Mouse (Mus musculus): Measurements from ENCODE around the gene Bloc1s6. TPM values are rescaled to one million over a fixed set of nuclear protein-coding genes. Genes with fewer than 3 reads are reported as not detected.

Bloc1s6 gene
- total RNA-seq, 2 experiments from 2014 or later, result 18.8 to 18.9 TPM

GRCm38 (mm10) chr2:122764526-122764925 lies 26.2 kb downstream of the Bloc1s6 start:
- peak; percentile 30; the same call in 1 of the 2 replicates for ATAC-seq (replicated peaks; ENCODE audit: poor library complexity)

DNA sequence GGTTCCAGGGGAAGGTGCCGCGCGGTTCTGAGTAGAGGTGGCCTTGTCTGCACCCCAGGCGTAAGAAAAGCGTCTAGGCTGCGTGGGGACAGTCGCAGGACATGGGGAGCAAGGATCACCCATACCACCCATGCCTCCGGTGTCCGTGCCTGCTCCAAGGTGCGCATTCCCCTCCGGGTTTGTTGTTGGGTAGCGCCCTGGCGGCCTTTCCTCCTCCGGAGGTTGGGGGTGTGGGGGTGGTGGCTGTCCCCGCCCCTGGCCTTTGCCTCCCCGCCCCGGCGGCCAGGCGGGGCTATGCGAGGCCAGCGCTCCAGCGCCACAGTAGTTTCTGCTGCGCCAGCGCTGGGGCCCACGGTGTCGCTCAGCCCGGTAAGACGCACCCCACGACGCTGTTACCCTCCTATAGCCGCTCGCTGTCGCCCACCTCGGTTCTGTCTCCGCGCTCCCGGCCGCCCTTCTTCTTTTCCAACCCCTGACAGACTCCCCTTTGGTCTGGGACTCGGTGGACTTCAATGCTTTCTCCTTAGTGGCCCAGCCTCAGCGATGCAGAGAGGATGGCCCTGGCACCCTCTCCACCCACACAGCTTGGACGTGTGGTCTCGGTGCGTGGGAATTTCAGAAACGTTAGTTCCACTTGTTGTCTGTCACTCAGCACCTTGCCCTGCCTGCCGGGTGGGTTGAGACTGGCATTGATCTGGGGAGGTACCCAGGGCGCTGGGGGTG lies 26.9 kb downstream of the Bloc1s6 start, which contains the start of gene Sqor:
Gene Sqor (plus strand): TSS at position 167 of the 723 bp plus-strand sequence.
- peak; percentile 89 for ATAC-seq (replicated peaks; ENCODE audit: poor library complexity)

GRCm38 (mm10) chr2:122765794-122766145 lies 27.5 kb downstream of the Bloc1s6 start:
- no peak for ATAC-seq (replicated peaks; ENCODE audit: poor library complexity)

GRCm38 (mm10) chr2:122771002-122771401 lies 32.7 kb downstream of the Bloc1s6 start:
- ATAC-seq (replicated peaks; ENCODE audit: poor library complexity), result peak; percentile 98

DNA sequence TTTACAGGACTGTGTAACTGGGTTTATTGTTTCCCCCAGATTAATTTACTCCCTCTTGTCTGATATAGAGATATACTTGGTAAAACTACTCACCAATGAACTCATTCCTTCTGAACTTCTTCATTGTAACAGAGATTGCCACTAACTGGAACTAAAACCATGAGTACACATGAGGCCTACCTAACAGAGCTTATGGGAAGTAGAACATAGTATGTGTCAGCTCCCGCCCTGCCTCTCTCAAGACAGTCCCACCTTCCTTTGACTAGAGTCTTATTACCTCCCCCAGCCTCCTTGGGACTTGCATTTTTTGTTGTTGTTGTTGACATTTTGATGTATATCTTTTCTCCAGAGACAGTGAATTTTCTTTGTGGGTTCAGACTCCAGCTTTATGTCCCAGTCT lies 34.6 kb downstream of the Bloc1s6 start:
- ATAC-seq (replicated peaks; ENCODE audit: poor library complexity), result no peak

- no peak for ATAC-seq (replicated peaks; ENCODE audit: poor library complexity)
Measured at GRCm38 (mm10) chr2:122775491-122775890, 37.2 kb downstream of the Bloc1s6 start.

- ATAC-seq (replicated peaks; ENCODE audit: poor library complexity), result peak; percentile 15; the same call in 1 of the 2 replicates
Measured at GRCm38 (mm10) chr2:122776823-122777222, 38.5 kb downstream of the Bloc1s6 start.

GRCm38 (mm10) chr2:122779967-122780366 lies 41.7 kb downstream of the Bloc1s6 start:
- no peak for ATAC-seq (replicated peaks; ENCODE audit: poor library complexity)

DNA sequence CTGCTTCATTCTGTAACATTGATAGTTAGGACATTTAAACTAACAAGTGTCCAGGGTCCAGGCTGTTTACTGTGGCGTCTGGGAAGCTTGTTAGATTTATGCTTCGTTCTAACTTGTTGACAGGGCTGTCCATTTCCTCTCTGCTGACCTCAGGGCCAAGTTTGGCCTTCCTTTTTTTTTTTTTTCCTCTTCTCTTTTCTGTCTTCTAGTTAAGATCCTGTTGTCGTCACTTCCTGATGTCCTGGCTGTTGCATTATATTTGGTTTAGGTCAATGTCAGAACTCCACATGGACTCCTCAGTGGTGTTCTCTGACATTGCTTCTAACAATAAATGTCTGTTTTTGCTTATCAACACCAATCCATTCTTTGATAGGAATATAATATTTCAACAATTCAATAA lies 42.1 kb downstream of the Bloc1s6 start:
- peak; percentile 47 for ATAC-seq (replicated peaks; ENCODE audit: poor library complexity)

- peak; percentile 72 for ATAC-seq (replicated peaks; ENCODE audit: poor library complexity)
Measured at GRCm38 (mm10) chr2:122781590-122782356, 43.5 kb downstream of the Bloc1s6 start.

DNA sequence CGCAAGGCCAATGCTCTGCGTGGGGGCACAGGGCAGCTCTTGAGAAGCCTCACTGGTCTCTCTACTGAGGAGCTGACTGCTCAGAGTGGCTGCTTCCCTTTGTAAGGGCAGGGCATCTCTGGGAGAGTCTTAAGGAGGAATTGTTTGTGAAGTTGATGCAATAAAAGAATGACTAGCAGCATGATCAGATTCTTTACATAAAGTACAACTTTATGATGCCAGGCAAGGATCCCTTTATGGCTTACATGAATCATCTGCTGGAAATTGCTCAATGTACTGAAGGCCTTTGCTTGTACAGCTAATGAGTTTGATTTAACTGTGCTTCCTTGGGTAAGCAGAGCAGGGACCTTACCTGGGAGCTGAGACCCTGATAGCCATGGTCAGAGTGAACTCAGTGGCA lies 45.4 kb downstream of the Bloc1s6 start:
- no peak for ATAC-seq (replicated peaks; ENCODE audit: poor library complexity)

DNA sequence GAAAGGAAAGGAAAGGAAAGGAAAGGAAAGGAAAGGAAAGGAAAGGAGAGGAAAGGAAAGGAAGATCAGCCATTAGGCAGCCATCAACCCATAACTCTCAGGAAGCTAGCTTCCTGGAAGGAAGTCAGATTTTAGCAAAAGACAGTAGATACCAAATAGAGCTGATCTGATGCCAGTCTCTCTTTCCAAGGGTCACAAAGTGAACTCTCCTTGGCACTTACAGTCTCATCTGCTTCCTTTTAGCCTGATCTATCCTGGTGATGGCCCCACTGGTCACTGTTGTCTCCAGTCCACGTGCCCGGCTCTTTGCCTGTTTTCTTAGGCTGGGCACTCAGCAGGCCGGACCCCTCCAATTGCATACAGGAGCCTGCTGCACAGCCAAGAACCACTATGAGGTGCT lies 46.4 kb downstream of the Bloc1s6 start:
- ATAC-seq (replicated peaks; ENCODE audit: poor library complexity), result no peak

- no peak for ATAC-seq (replicated peaks; ENCODE audit: poor library complexity)
Measured at GRCm38 (mm10) chr2:122786167-122786566, 47.9 kb downstream of the Bloc1s6 start.

GRCm38 (mm10) chr2:122789311-122789710 lies 51.0 kb downstream of the Bloc1s6 start:
- ATAC-seq (replicated peaks; ENCODE audit: poor library complexity), result peak; percentile 68

DNA sequence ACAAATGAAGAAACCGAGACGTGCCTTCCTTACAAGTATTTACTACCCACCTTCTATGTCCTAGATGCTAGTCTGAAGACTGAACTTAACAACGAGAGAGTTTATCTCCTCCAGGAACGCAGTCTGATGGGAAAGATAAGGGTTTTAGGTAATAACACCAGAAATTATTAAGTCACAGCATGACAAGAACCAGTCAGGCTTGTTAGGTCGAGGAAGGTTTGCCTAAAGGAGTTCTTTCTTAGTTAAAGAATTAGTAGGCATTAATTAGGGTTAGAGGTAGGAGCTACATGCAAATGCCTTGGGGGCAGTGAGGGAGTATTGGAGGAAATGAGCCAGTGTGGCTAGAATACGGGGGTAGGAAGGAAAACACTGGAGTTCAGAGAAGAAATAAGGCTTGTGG lies 51.4 kb downstream of the Bloc1s6 start:
- ATAC-seq (replicated peaks; ENCODE audit: poor library complexity), result no peak

Other genes starting within 250 kb of the Bloc1s6 start
- gene Gatm, start 127.2 kb upstream of the Bloc1s6 start, total RNA-seq (2015), result 199 and 209 TPM in 2 replicates
- gene Gatm, start 127.2 kb upstream of the Bloc1s6 start, total RNA-seq (2017), result 131 and 133 TPM in 2 replicates
- gene AA467197, start 101.5 kb upstream of the Bloc1s6 start, total RNA-seq (2015), result 4.2 and 5.9 TPM in 2 replicates
- 5.4 and 7.4 TPM in 2 replicates for gene AA467197, start 101.5 kb upstream of the Bloc1s6 start, total RNA-seq (2017)
- 1.8 and 2.1 TPM in 2 replicates for gene Slc30a4, start 35.8 kb upstream of the Bloc1s6 start, total RNA-seq (2015)
- gene Slc30a4, start 35.8 kb upstream of the Bloc1s6 start, total RNA-seq (2017), result 2.5 and 2.7 TPM in 2 replicates
- gene Sqor, start 26.7 kb downstream of the Bloc1s6 start, total RNA-seq (2015), result 29.5 and 34.6 TPM in 2 replicates
- gene Sqor, start 26.7 kb downstream of the Bloc1s6 start, total RNA-seq (2017), result 35.5 and 41.0 TPM in 2 replicates